Mouse (Mus musculus): ENCODE measurements around the gene Ppp1r10.
A peak's percentile ranks its signal among the peaks of the same experiment; 100 is the strongest.

- peak; percentile 54 for TF ChIP-seq POLR2A (IDR thresholded peaks at IDR 0.05; ENCODE audit: low read depth, low read length)
- TF ChIP-seq CTCF (conservative IDR thresholded peaks at IDR 0.05; ENCODE audit: insufficient read depth, insufficient read length, low read depth, low read length) = no peak
These were observed 6.3 kb upstream of the Ppp1r10 start, which contains the start of gene Atat1 for GRCm38 (mm10) chr17:35909919-35910369.

All from kidney, adult 2 months (tissue).